Mouse (Mus musculus) heart, postnatal 0 days (tissue): Measurements from ENCODE around the gene Gm17387. TPM values are rescaled to one million over a fixed set of nuclear protein-coding genes. Genes with fewer than 3 reads are reported as not detected.
"Not testable (repeated sequence)": the region's sequence is repeated elsewhere in the genome, so short reads cannot be mapped to it uniquely, and the experiment has no call there.

Source experiments
- ATAC-seq: fragments of 200-750 bp; cut with Nextera tagmentation; 2 replicates; pipeline ENCODE4 v1.8.0; 2017; ENCODE audit warnings: low read depth, moderate number of reproducible peaks, moderate library complexity; ENCODE audit not compliant: insufficient read depth
- DNase-seq: peaks from one replicate; pipeline ENCODE4 v3.0.0-alpha.2; 2016; ENCODE audit warnings: low spot score
- H3K27ac ChIP-seq: fragments of 300-500 bp; sonication (generic); 2 replicates; pipeline ENCODE4 v1.5.1; 2014; ENCODE audit warnings: low read depth, mild to moderate bottlenecking
- H3K27me3 ChIP-seq: fragments of 300-500 bp; sonication (generic); 2 replicates; pipeline ENCODE4 v1.6.1; 2014; ENCODE audit warnings: low read length, mixed read lengths; ENCODE audit not compliant: control insufficient read depth, insufficient read depth
- H3K36me3 ChIP-seq: fragments of 300-500 bp; sonication (generic); replicated peaks from 2 replicates; pipeline ENCODE4 v1.6.1; 2014; ENCODE audit warnings: low read length, mixed read lengths; ENCODE audit not compliant: control insufficient read depth, insufficient read depth
- H3K4me1 ChIP-seq: fragments of 300-500 bp; sonication (generic); 2 replicates; pipeline ENCODE4 v1.6.1; 2014; ENCODE audit warnings: antibody characterized with exemption; ENCODE audit not compliant: control insufficient read depth, insufficient read depth
- H3K4me2 ChIP-seq: fragments of 300-500 bp; sonication (generic); 2 replicates; pipeline ENCODE4 v1.6.1; 2014; ENCODE audit warnings: low read depth, mild to moderate bottlenecking, low read length, moderate library complexity
- H3K4me3 ChIP-seq: fragments of 300-500 bp; sonication (generic); 2 replicates; pipeline ENCODE4 v1.5.1; 2014; ENCODE audit warnings: low read depth, low read length
- H3K9ac ChIP-seq: fragments of 300-500 bp; sonication (generic); replicated peaks from 2 replicates; pipeline ENCODE4 v1.6.1; 2014; ENCODE audit warnings: low read depth, low read length, mixed read lengths
- H3K9me3 ChIP-seq: fragments of 300-500 bp; sonication (generic); replicated peaks from 2 replicates; pipeline ENCODE4 v1.6.1; 2016; ENCODE audit warnings: low read length; ENCODE audit not compliant: control insufficient read depth
- CTCF ChIP-seq: IDR thresholded peaks from 2 replicates; pipeline ENCODE4 v1.5.1; 2016; ENCODE audit warnings: antibody characterized with exemption, control low read depth, low read depth
- EP300 ChIP-seq: IDR thresholded peaks from 2 replicates; pipeline ENCODE4 v1.6.1; 2016; ENCODE audit warnings: antibody characterized with exemption, low read depth
- WGBS: fragments of 180-500 bp; shearing (Covaris S2); extraction: QIAGEN DNeasy Blood & Tissue Kit; methylation state at CpG from one replicate; pipeline ENCODE4 v1.1.7; 2014; 5-methylcytosine and 5-hydroxymethylcytosine counted together
- polyA plus RNA-seq: library from polyadenylated mRNA; unstranded; fragments of >200 nt; fragmentation: Nextera tagmentation; extraction: Ambion mirVana; gene quantifications from 2 replicates; pipeline ENCODE4 v1.2.1, GENCODE M21; 2015
- total RNA-seq: library from RNA; depleted of rRNA; stranded (reverse); fragments of >200 nt; gene quantifications from 2 replicates; pipeline ENCODE4 v1.2.3, GENCODE M21; 2014; ENCODE audit warnings: low replicate concordance

Gm17387 gene
- total and polyA plus RNA-seq, 2 experiments from 2014 or later = not detected

DNA sequence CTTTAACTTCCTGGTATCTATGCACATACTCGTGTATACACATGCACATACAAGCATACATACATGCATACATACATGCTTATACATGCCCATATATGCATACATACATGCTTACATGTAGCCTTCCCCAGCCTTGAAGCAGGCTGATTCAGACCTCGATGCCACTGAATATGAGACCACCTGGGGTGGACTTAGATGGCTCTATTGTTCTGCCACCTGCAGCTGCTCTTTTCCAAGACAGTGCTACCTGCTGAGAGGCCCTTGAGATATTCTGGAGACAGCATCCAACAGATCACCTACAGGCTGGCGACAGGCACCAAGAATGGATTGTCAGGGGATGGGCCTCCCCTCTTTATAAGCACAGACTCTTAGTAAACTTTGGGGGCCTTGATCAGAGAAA, 1.5 kb downstream of the Gm17387 start:
- whole genome bisulfite sequencing = 49% methylated on average over 3 of the region's 3 CpGs
- Histone ChIP-seq H3K4me3 (no peak overlapping the region), H3K9me3 (no peaks in the 10 kb centered on the region), H3K4me2 (no peak overlapping the region), H3K36me3 (no peaks in the 10 kb centered on the region), H3K27ac (no peak overlapping the region), H3K4me1 (no peaks in the 10 kb centered on the region), H3K27me3 (no peaks in the 10 kb centered on the region), H3K9ac (no peak overlapping the region)
- ATAC-seq (no peak), DNase-seq (no peak)
- TF ChIP-seq CTCF (no peak), EP300 (no peak)

DNA sequence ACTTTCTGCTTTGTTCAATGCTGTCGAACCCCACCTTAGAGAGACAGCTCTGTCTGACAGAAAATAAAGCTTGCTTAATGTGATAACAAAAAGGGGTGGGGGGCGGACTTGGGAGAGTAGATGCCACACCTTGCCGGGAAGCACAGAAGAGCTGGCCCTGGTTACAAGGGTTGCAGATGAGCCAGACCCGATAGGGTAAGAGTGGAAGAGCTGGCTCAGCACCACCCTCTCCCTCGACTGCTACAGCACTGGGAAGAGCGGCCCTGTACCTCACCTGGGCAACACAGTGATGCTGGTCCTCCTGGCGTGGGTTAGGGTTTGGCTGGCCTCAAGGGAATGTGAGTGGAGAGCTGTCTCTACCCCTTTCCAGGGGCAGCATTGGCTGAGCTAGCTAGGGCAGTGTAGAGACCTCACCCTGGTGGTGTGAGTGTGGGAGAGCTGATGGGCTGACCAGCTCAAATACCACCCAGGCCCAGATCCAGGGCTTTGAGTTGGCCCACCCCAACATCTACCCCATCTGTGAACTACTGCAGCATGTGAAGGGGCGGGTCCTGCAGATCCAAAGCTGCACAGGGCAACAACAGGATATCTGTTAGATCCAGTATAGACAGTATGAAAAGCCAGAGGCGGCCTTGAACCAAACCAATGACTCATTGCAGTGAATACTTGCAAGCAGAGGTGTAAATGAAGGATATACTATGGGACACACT, 3.7 kb downstream of the Gm17387 start:
- Histone ChIP-seq H3K27me3 (no peaks in the 10 kb centered on the region), H3K36me3 (no peaks in the 10 kb centered on the region), H3K9ac (no peak overlapping the region), H3K4me1 (no peaks in the 10 kb centered on the region), H3K27ac (no peak overlapping the region), H3K9me3 (no peaks in the 10 kb centered on the region), H3K4me3 (no peak overlapping the region), H3K4me2 (no peak overlapping the region)
- ATAC-seq = no peak
- WGBS = 58% methylated on average over 9 of the region's 9 CpGs
- no peak for DNase-seq
- TF ChIP-seq EP300 (no peak), CTCF (no peak)

DNA sequence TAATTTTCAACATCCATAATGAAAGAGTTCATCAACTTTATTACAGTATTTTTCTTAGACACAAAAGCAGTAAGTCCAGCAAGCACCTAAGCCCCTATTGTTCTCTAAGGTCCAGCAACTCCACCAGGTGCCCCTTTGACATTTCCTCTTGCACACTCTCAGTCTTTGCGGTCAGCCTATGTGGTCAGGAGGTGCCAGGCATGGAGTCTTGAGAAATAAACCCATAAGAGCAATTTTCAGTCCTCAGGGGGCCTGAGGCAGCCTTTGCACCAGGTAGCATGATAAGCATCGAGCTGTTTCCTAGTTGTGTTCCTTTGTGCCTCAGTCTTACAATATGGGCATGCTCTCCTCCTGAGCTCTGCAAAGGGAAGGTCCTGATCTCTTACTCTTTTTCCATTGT, 7.7 kb downstream of the Gm17387 start:
- WGBS = 89% methylated on average over 1 of the region's 2 CpGs
- not testable (repeated sequence) for H3K4me1 ChIP-seq, DNase-seq, H3K36me3 ChIP-seq, H3K27me3 ChIP-seq, H3K9ac ChIP-seq, H3K27ac ChIP-seq, H3K4me2 ChIP-seq, H3K4me3 ChIP-seq, ATAC-seq, H3K9me3 ChIP-seq

DNA sequence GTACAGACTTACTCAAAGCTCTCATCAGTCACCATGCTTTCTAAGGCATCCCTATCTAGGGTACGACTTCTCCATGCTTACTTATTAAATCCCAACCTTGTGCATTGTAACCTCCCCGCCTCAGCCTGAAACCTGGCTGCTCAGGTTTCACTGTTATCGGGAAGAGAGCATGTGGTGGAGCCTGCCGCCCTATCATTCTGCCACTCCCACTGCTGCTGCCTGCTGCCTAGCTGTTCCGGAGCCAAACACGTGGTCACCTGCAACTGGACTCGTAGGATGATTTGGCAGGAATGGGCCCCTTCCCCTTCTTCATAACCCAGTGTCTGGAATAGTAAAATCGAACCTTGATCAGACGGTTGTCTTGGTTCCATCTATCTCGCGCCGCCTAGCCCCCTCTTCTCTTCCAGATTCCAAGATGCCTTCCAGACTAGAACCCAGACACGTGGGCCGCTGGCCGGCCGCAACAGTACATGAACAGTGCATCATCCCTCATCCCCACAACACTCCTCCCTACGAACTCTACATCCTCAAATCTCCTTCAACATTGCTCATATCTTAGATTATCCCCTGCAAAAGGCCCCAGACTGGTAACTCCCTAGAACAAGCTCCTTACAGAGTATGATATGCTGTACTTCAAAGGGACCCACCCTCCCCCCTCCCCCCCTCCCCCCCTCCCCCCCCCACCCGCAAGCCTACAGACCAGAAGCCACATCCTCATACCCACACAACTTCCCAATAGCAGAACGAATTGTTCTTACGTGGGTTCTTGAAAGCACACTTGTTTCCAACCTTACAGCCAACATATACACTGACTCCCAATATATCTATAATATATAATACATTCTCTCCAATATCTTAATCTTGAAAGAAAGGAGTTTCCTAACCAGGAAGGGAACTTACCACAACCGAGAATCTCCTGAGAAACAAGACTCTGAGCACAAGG, 9.4 kb downstream of the Gm17387 start:
- no peak for DNase-seq
- Histone ChIP-seq H3K27ac (no peak overlapping the region), H3K4me1 (0 out of 2 replicates have a peak, but pooled peaks cover 6% of the 10 kb centered on the region), H3K4me2 (no peak overlapping the region), H3K27me3 (no peaks in the 10 kb centered on the region), H3K36me3 (no peaks in the 10 kb centered on the region), H3K9ac (no peak overlapping the region), H3K4me3 (no peak overlapping the region), H3K9me3 (no peaks in the 10 kb centered on the region)
- WGBS = 55% methylated on average over 20 of the region's 21 CpGs
- no peak for ATAC-seq
- TF ChIP-seq EP300 = no peak
- no peak for TF ChIP-seq CTCF

DNA sequence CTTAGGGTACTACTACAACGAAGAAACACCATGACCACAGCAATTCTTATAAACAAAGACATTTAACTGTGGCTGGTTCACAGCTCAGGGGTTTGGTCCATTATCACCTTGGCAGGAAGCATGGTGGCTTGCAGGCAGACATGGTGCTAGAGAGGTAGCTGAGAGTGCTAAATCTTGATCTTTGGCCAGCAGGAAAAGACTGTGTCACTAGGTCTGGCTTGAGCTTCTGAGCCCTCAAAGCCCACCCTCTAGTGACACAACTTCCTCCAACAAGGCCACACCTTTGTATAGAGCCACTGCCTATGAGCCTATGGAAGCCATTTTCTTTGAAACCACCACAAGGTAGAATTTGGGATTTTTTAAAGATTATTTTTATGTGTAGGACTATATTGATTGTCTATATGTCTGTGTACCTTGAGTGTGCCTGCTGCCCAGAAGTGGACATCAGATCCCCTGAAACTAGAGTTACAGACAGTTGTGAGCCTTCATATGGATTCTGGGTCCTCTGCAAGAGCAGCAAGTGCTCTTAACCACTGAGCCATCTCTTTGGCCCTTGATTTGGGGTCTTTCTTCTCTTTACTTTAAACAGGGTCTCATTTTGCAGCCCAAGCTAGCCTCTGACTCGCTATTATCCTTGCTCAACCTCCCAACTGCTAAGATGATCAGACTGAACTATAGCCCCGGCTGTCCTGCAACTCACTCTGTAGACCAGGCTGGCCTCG, 10.6 kb downstream of the Gm17387 start:
- Histone ChIP-seq H3K27me3 (no peaks in the 10 kb centered on the region), H3K9ac (no peak overlapping the region), H3K9me3 (no peaks in the 10 kb centered on the region), H3K36me3 (no peaks in the 10 kb centered on the region), H3K4me3 (no peak overlapping the region), H3K4me2 (no peak overlapping the region), H3K27ac (no peak overlapping the region), H3K4me1 (0 out of 2 replicates have a peak, but pooled peaks cover 6% of the 10 kb centered on the region)
- TF ChIP-seq CTCF (no peak), EP300 (no peak)
- whole genome bisulfite sequencing = 83% methylated on average over 4 of the region's 4 CpGs
- no peak for DNase-seq
- no peak for ATAC-seq
